Comparison of ENCODE assay signal across 21 mouse cellular contexts in genomic region chr14:34155752-34156151, GRCm38 (mm10). TPM values are rescaled to one million over a fixed set of nuclear protein-coding genes. Genes with fewer than 3 reads are reported as not detected.
DNase-seq lines count a peak whose midpoint lies in the region; ATAC-seq lines count a peak whose summit lies in the region.
"Had no signal": no experiment of that assay in that cellular context is flagged by ENCODE, and none has a peak within 500 bp of the region (broad histone marks: within the 10 kb centered on the region; RNA-seq: fewer than 3 reads in every experiment).

No protein-coding gene starts in this region.

- no peak overlapping the region for H3K9ac ChIP-seq in heart, embryonic 11.5 days (ENCODE audit: low read depth, low read length)
- no peak overlapping the region for H3K9ac ChIP-seq in kidney, embryonic 15.5 days
- H3K9ac ChIP-seq in midbrain, embryonic 16.5 days (ENCODE audit: low read depth, low read length): no peak overlapping the region
- H3K9ac ChIP-seq in midbrain, embryonic 15.5 days: no peak overlapping the region
- H3K9ac ChIP-seq: forebrain, embryonic 13.5 days; heart, embryonic 12.5 days; hindbrain, embryonic 12.5 days had no signal

- H3K27me3 ChIP-seq in heart, embryonic 11.5 days (ENCODE audit: control insufficient read depth, insufficient read depth, low read length): peaks cover 11% of the 10 kb centered on the region
- H3K27me3 ChIP-seq in kidney, embryonic 15.5 days: peaks cover 6% of the 10 kb centered on the region; the same call in 1 of the 2 replicates
- H3K27me3 ChIP-seq in midbrain, embryonic 16.5 days (ENCODE audit: control insufficient read depth, insufficient read depth, low read depth, low read length): no peaks in the 10 kb centered on the region
- no peaks in the 10 kb centered on the region; the same call in 1 of the 2 replicates for H3K27me3 ChIP-seq in midbrain, embryonic 15.5 days (replicated peaks)

- no peak overlapping the region for H3K27ac ChIP-seq in heart, embryonic 11.5 days (ENCODE audit: low read depth, low read length)
- H3K27ac ChIP-seq in kidney, embryonic 15.5 days: 0 out of 2 replicates have a peak overlapping the region, but pooled peaks have one; percentile 22
- no peak overlapping the region for H3K27ac ChIP-seq in midbrain, embryonic 16.5 days (ENCODE audit: low read length)
- no peak overlapping the region for H3K27ac ChIP-seq in midbrain, embryonic 15.5 days
- H3K27ac ChIP-seq: embryonic facial prominence, embryonic 10.5 days; forebrain, embryonic 13.5 days; heart, adult 2 months; hindbrain, embryonic 12.5 days had no signal

- no peak overlapping the region for H3K4me3 ChIP-seq in heart, embryonic 11.5 days (ENCODE audit: low read depth, low read length)
- no peak overlapping the region for H3K4me3 ChIP-seq in kidney, embryonic 15.5 days (replicated peaks)
- no peak overlapping the region for H3K4me3 ChIP-seq in midbrain, embryonic 16.5 days (ENCODE audit: low read depth, low read length)
- no peak overlapping the region for H3K4me3 ChIP-seq in midbrain, embryonic 15.5 days
- H3K4me3 ChIP-seq: embryonic facial prominence, embryonic 10.5 days; forebrain, embryonic 13.5 days; heart, adult 2 months; heart, embryonic 12.5 days; hindbrain, embryonic 12.5 days had no signal

- 76% methylated on average over 12 of the region's 12 CpGs for WGBS in heart, embryonic 11.5 days (ENCODE audit: insufficient replicate concordance)
- 58% methylated on average over 12 of the region's 12 CpGs for WGBS in kidney, embryonic 15.5 days
- WGBS in midbrain, embryonic 16.5 days: 38% methylated on average over 12 of the region's 12 CpGs
- WGBS in midbrain, embryonic 15.5 days: 44% methylated on average over 12 of the region's 12 CpGs

- H3K36me3 ChIP-seq in heart, embryonic 11.5 days (ENCODE audit: control insufficient read depth, insufficient read depth, low read length): no peaks in the 10 kb centered on the region
- H3K36me3 ChIP-seq in kidney, embryonic 15.5 days: no peaks in the 10 kb centered on the region
- no peaks in the 10 kb centered on the region for H3K36me3 ChIP-seq in midbrain, embryonic 16.5 days (ENCODE audit: control insufficient read depth, insufficient read depth, low read length)
- H3K36me3 ChIP-seq in midbrain, embryonic 15.5 days (replicated peaks): no peaks in the 10 kb centered on the region
- H3K36me3 ChIP-seq: embryonic facial prominence, embryonic 10.5 days; heart, embryonic 12.5 days; hindbrain, embryonic 12.5 days had no signal

- H3K4me2 ChIP-seq in heart, embryonic 11.5 days: no peak overlapping the region
- H3K4me2 ChIP-seq in kidney, embryonic 15.5 days: no peak overlapping the region
- H3K4me2 ChIP-seq in midbrain, embryonic 16.5 days (ENCODE audit: low read length): no peak overlapping the region
- no peak overlapping the region for H3K4me2 ChIP-seq in midbrain, embryonic 15.5 days
- H3K4me2 ChIP-seq: forebrain, embryonic 13.5 days; hindbrain, embryonic 12.5 days had no signal

- no peak for ATAC-seq in heart, embryonic 11.5 days (replicated peaks; ENCODE audit: insufficient number of reproducible peaks, low FRiP score, low TSS enrichment)
- ATAC-seq in kidney, embryonic 15.5 days (replicated peaks; ENCODE audit: low FRiP score): peak; percentile 52; the same call in 1 of the 2 replicates
- ATAC-seq in midbrain, embryonic 16.5 days: 0 out of 2 replicates have a peak, but pooled peaks have one; percentile 5
- ATAC-seq in midbrain, embryonic 15.5 days (replicated peaks): no peak; the same call in 1 of the 2 replicates
- ATAC-seq: activated CD4-positive, CD25-positive, alpha-beta regulatory T cell, adult 4 months; forebrain, embryonic 13.5 days; Patski had no signal

- peaks cover 11% of the 10 kb centered on the region; the same call in 1 of the 2 replicates for H3K4me1 ChIP-seq in heart, embryonic 11.5 days (ENCODE audit: control insufficient read depth, insufficient read depth, low read length)
- peaks cover 31% of the 10 kb centered on the region for H3K4me1 ChIP-seq in kidney, embryonic 15.5 days
- no peaks in the 10 kb centered on the region for H3K4me1 ChIP-seq in midbrain, embryonic 16.5 days (ENCODE audit: control insufficient read depth, insufficient read depth, low read length)
- H3K4me1 ChIP-seq in midbrain, embryonic 15.5 days: no peaks in the 10 kb centered on the region

- DNase-seq in heart, adult 11 months: peak; percentile 50
- no peak for DNase-seq in kidney, adult 9 months
- DNase-seq in Muller cell, postnatal 12 days (ENCODE audit: inconsistent ontology term): peak; percentile 10
- DNase-seq in thymus, postnatal 4 days: no peak
- DNase-seq: adrenal gland, postnatal 14 days; cerebellum, adult 2 months; cerebellum, postnatal 10 days; gastrocnemius, postnatal 10 days; heart, adult 2 months; heart, postnatal 36 days had no signal

- no peaks in the 10 kb centered on the region for H3K9me3 ChIP-seq in heart, embryonic 11.5 days (replicated peaks; ENCODE audit: control insufficient read depth, low read length)
- no peaks in the 10 kb centered on the region for H3K9me3 ChIP-seq in kidney, embryonic 15.5 days (replicated peaks)
- no peaks in the 10 kb centered on the region for H3K9me3 ChIP-seq in midbrain, embryonic 16.5 days (replicated peaks; ENCODE audit: control insufficient read depth, low read length, poor library complexity, severe bottlenecking)
- no peaks in the 10 kb centered on the region for H3K9me3 ChIP-seq in midbrain, embryonic 15.5 days
- H3K9me3 ChIP-seq: embryonic facial prominence, embryonic 10.5 days; forebrain, embryonic 13.5 days; heart, embryonic 12.5 days; hindbrain, embryonic 12.5 days had no signal

RNA-seq across cellular contexts. Expression of gene Npy4r, which starts 3.5 kb away (rescaled TPM):
- 0.20 and 0.23 TPM in 2 replicates for polyA plus RNA-seq in heart, embryonic 11.5 days (2014; fragmentation: Nextera tagmentation; extraction: Ambion mirVana)
- polyA plus RNA-seq in kidney, embryonic 15.5 days (2015; fragmentation: Nextera tagmentation; extraction: Ambion mirVana): 0.17 and 0.21 TPM in 2 replicates
- 0.19 and 0.23 TPM in 2 replicates for polyA plus RNA-seq in midbrain, embryonic 16.5 days (2015; fragmentation: Nextera tagmentation; extraction: Ambion mirVana)
- polyA plus RNA-seq in midbrain, embryonic 15.5 days (2015; fragmentation: Nextera tagmentation; extraction: Ambion mirVana): 0.15 and 0.17 TPM in 2 replicates
- polyA plus RNA-seq: activated CD4-positive, CD25-positive, alpha-beta regulatory T cell, adult 4 months; embryonic facial prominence, embryonic 10.5 days; embryonic facial prominence, embryonic 14.5 days had no signal

RNA-seq across cellular contexts. Expression of gene Gprin2, which starts 45.7 kb away (rescaled TPM):
- 0.04 and 0.08 TPM in 2 replicates for polyA plus RNA-seq in heart, embryonic 11.5 days (2014; fragmentation: Nextera tagmentation; extraction: Ambion mirVana)
- polyA plus RNA-seq in kidney, embryonic 15.5 days (2015; fragmentation: Nextera tagmentation; extraction: Ambion mirVana): 0.51 and 0.83 TPM in 2 replicates
- polyA plus RNA-seq in midbrain, embryonic 16.5 days (2015; fragmentation: Nextera tagmentation; extraction: Ambion mirVana): 8.5 and 8.7 TPM in 2 replicates
- 9.2 and 9.7 TPM in 2 replicates for polyA plus RNA-seq in midbrain, embryonic 15.5 days (2015; fragmentation: Nextera tagmentation; extraction: Ambion mirVana)
- polyA plus RNA-seq: activated CD4-positive, CD25-positive, alpha-beta regulatory T cell, adult 4 months had no signal

RNA-seq across cellular contexts. Expression of gene A630023A22Rik, which starts 53.2 kb away (rescaled TPM):
- not detected in 2 replicates for polyA plus RNA-seq in heart, embryonic 11.5 days (2014; fragmentation: Nextera tagmentation; extraction: Ambion mirVana)
- polyA plus RNA-seq in kidney, embryonic 15.5 days (2015; fragmentation: Nextera tagmentation; extraction: Ambion mirVana): 0.49 TPM in 1 of 2 replicates, not detected in the other
- polyA plus RNA-seq in midbrain, embryonic 16.5 days (2015; fragmentation: Nextera tagmentation; extraction: Ambion mirVana): not detected in 2 replicates
- polyA plus RNA-seq in midbrain, embryonic 15.5 days (2015; fragmentation: Nextera tagmentation; extraction: Ambion mirVana): not detected in 2 replicates
- polyA plus RNA-seq: activated CD4-positive, CD25-positive, alpha-beta regulatory T cell, adult 4 months; cerebellum, adult 2 months; embryonic facial prominence, embryonic 10.5 days; embryonic facial prominence, embryonic 14.5 days; forebrain, embryonic 13.5 days; heart, adult 2 months; heart, embryonic 12.5 days; hindbrain, embryonic 12.5 days had no signal

Comparison
In these comparisons a context has a peak if more than half of its experiments do, and no peak if none do; other contexts are left out.
1. ATAC-seq: peak in kidney, embryonic 15.5 days (single experiment) and midbrain, embryonic 16.5 days (single experiment); none in heart, embryonic 11.5 days (single experiment) and midbrain, embryonic 15.5 days (single experiment).
2. DNase-seq: peak in heart, adult 11 months (single experiment) and Muller cell, postnatal 12 days (single experiment); none in kidney, adult 9 months (single experiment) and thymus, postnatal 4 days (single experiment).